Mouse (Mus musculus) heart, postnatal 0 days (tissue): ENCODE data around the gene Pramef25.
"Not testable (repeated sequence)": the region's sequence is repeated elsewhere in the genome, so short reads cannot be mapped to it uniquely, and the experiment has no call there.

Experiments used
- CTCF ChIP-seq: IDR thresholded peaks from 2 replicates; pipeline ENCODE4 v1.5.1; 2016; ENCODE audit warnings: antibody characterized with exemption, control low read depth, low read depth
- EP300 ChIP-seq: IDR thresholded peaks from 2 replicates; pipeline ENCODE4 v1.6.1; 2016; ENCODE audit warnings: antibody characterized with exemption, low read depth

GRCm38 (mm10) chr4:143987475-143987941 lies 36.7 kb upstream of the Pramef25 start:
- not testable (repeated sequence) for TF ChIP-seq CTCF, EP300
